Mouse (Mus musculus) cerebellum, adult 9-11 months (tissue): ENCODE measurements around the gene Uap1.
A peak's percentile ranks its signal among the peaks of the same experiment; 100 is the strongest.

Source experiments
- DNase-seq: peaks from one replicate; pipeline ENCODE4 v3.0.0; 2022

Uap1 gene

GRCm38 (mm10) chr1:170164053-170164614 is 10.6 kb downstream of the Uap1 start:
- no peak for DNase-seq

- DNase-seq: no peak
Measured at GRCm38 (mm10) chr1:170163398-170163943, 11.3 kb downstream of the Uap1 start.

- DNase-seq: no peak
Measured at GRCm38 (mm10) chr1:170161852-170162251, 12.9 kb downstream of the Uap1 start.

GRCm38 (mm10) chr1:170160397-170160938 is 14.3 kb downstream of the Uap1 start:
- DNase-seq: no peak

GRCm38 (mm10) chr1:170159707-170160106 is 15.1 kb downstream of the Uap1 start:
- DNase-seq: no peak

- DNase-seq: no peak
Measured at GRCm38 (mm10) chr1:170155761-170156160, 19.0 kb downstream of the Uap1 start.

- no peak for DNase-seq
Measured at GRCm38 (mm10) chr1:170155298-170155697, 19.5 kb downstream of the Uap1 start.

GRCm38 (mm10) chr1:170153986-170154385 is 20.8 kb downstream of the Uap1 start:
- DNase-seq: no peak

GRCm38 (mm10) chr1:170152552-170152951 is 22.2 kb downstream of the Uap1 start:
- no peak for DNase-seq

GRCm38 (mm10) chr1:170150870-170151269 is 23.9 kb downstream of the Uap1 start:
- DNase-seq: no peak

- no peak for DNase-seq
Measured at GRCm38 (mm10) chr1:170149756-170150155, 25.0 kb downstream of the Uap1 start.

- no peak for DNase-seq
Measured at GRCm38 (mm10) chr1:170148536-170148935, 26.2 kb downstream of the Uap1 start.

GRCm38 (mm10) chr1:170147651-170148448 is 26.9 kb downstream of the Uap1 start:
- DNase-seq: no peak

- DNase-seq: no peak
Measured at GRCm38 (mm10) chr1:170145606-170146005, 29.2 kb downstream of the Uap1 start.

GRCm38 (mm10) chr1:170142256-170142871 is 32.4 kb downstream of the Uap1 start:
- DNase-seq: no peak

GRCm38 (mm10) chr1:170141626-170142025 is 33.1 kb downstream of the Uap1 start:
- no peak for DNase-seq

GRCm38 (mm10) chr1:170136351-170137009 is 38.3 kb downstream of the Uap1 start:
- peak; percentile 66 for DNase-seq

- no peak for DNase-seq
Measured at GRCm38 (mm10) chr1:170134264-170134663, 40.5 kb downstream of the Uap1 start.

- DNase-seq: no peak
Measured at GRCm38 (mm10) chr1:170130962-170131361, 43.8 kb downstream of the Uap1 start.

- no peak for DNase-seq
Measured at GRCm38 (mm10) chr1:170124644-170125043, 50.1 kb downstream of the Uap1 start.

- DNase-seq: no peak
Measured at GRCm38 (mm10) chr1:170113616-170114015, 61.1 kb downstream of the Uap1 start.

GRCm38 (mm10) chr1:170112261-170112660 is 62.5 kb downstream of the Uap1 start:
- DNase-seq: no peak

GRCm38 (mm10) chr1:170111651-170112226 is 63.0 kb downstream of the Uap1 start:
- DNase-seq: peak; percentile 68
